Mouse (Mus musculus) lung, postnatal 0 days (tissue): ENCODE measurements around the gene Cox6b1. TPM values are rescaled to one million over a fixed set of nuclear protein-coding genes. Genes with fewer than 3 reads are reported as not detected.

Experiments used
- ATAC-seq: fragments of 200-750 bp; cut with Nextera tagmentation; 2 replicates; pipeline ENCODE4 v1.8.0; 2017; ENCODE audit warnings: moderate library complexity
- DNase-seq: peaks from one replicate; pipeline ENCODE4 v3.0.0-alpha.2; 2016; ENCODE audit warnings: low spot score
- H3K27ac ChIP-seq: fragments of 300-500 bp; sonication (generic); 2 replicates; pipeline ENCODE4 v1.5.1; 2014; ENCODE audit warnings: antibody characterized with exemption, mild to moderate bottlenecking, low read length, mixed read lengths
- H3K27me3 ChIP-seq: fragments of 300-500 bp; sonication (generic); replicated peaks from 2 replicates; pipeline ENCODE4 v1.6.1; 2014; ENCODE audit warnings: low read length, mixed read lengths; ENCODE audit not compliant: insufficient read depth
- H3K36me3 ChIP-seq: fragments of 300-500 bp; sonication (generic); 2 replicates; pipeline ENCODE4 v1.6.1; 2014; ENCODE audit warnings: low read length, mixed read lengths; ENCODE audit not compliant: insufficient read depth
- H3K4me1 ChIP-seq: fragments of 300-500 bp; sonication (generic); 2 replicates; pipeline ENCODE4 v1.6.1; 2014; ENCODE audit warnings: antibody characterized with exemption, low read depth, low read length, mixed read lengths; ENCODE audit not compliant: insufficient read depth
- H3K4me2 ChIP-seq: fragments of 300-500 bp; sonication (generic); replicated peaks from 2 replicates; pipeline ENCODE4 v1.6.1; 2014; ENCODE audit warnings: low read depth, mild to moderate bottlenecking, low read length, moderate library complexity, mixed read lengths
- H3K4me3 ChIP-seq: fragments of 300-500 bp; sonication (generic); 2 replicates; pipeline ENCODE4 v1.5.1; 2014; ENCODE audit warnings: low read depth, low read length
- H3K9ac ChIP-seq: fragments of 300-500 bp; sonication (generic); replicated peaks from 2 replicates; pipeline ENCODE4 v1.6.1; 2014; ENCODE audit warnings: low read depth, mild to moderate bottlenecking
- H3K9me3 ChIP-seq: fragments of 300-500 bp; sonication (generic); 2 replicates; pipeline ENCODE4 v1.6.1; 2016; ENCODE audit warnings: low read length, mixed read lengths
- CTCF ChIP-seq: IDR thresholded peaks from 2 replicates; pipeline ENCODE4 v1.5.1; 2016; ENCODE audit warnings: antibody characterized with exemption, mild to moderate bottlenecking
- EP300 ChIP-seq: IDR thresholded peaks from 2 replicates; pipeline ENCODE4 v1.6.1; 2016; ENCODE audit warnings: antibody characterized with exemption, mild to moderate bottlenecking, control low read depth
- WGBS: fragments of 180-500 bp; shearing (Covaris S2); extraction: QIAGEN DNeasy Blood & Tissue Kit; methylation state at CpG from one replicate; pipeline ENCODE4 v1.1.7; 2014; 5-methylcytosine and 5-hydroxymethylcytosine counted together
- polyA plus RNA-seq: library from polyadenylated mRNA; unstranded; fragments of >200 nt; fragmentation: Nextera tagmentation; extraction: Ambion mirVana; gene quantifications from 2 replicates; pipeline ENCODE4 v1.2.1, GENCODE M21; 2015

Gene Cox6b1
- polyA plus RNA-seq, 1 experiment from 2014 or later, result 766 TPM

- Histone ChIP-seq H3K27ac (no peak overlapping the region), H3K9me3 (no peaks in the 10 kb centered on the region), H3K4me3 (no peak overlapping the region), H3K4me2 (no peak overlapping the region), H3K27me3 (peaks cover 12% of the 10 kb centered on the region), H3K4me1 (no peaks in the 10 kb centered on the region), H3K9ac (no peak overlapping the region), H3K36me3 (no peaks in the 10 kb centered on the region)
- no peak for ATAC-seq
- no peak for DNase-seq
- TF ChIP-seq CTCF, result no peak
Observed at GRCm38 (mm10) chr7:30629013-30629412, 3.1 kb upstream of the Cox6b1 start.

- H3K9ac ChIP-seq, result no peak overlapping the region
- no peak overlapping the region for H3K27ac ChIP-seq
- no peak for TF ChIP-seq CTCF
- TF ChIP-seq EP300, result no peak
- no peaks in the 10 kb centered on the region for H3K27me3 ChIP-seq
- no peak for DNase-seq
- H3K4me1 ChIP-seq, result no peaks in the 10 kb centered on the region
- no peaks in the 10 kb centered on the region for H3K9me3 ChIP-seq
- H3K36me3 ChIP-seq, result no peaks in the 10 kb centered on the region; the same call in none of the 2 replicates
- H3K4me3 ChIP-seq, result no peak overlapping the region
- ATAC-seq, result no peak
- H3K4me2 ChIP-seq, result no peak overlapping the region
- 77% methylated on average over 5 of the region's 5 CpGs for WGBS
Observed at GRCm38 (mm10) chr7:30626647-30627046, 696 bp upstream of the Cox6b1 start.

GRCm38 (mm10) chr7:30619202-30619601, 6.7 kb downstream of the Cox6b1 start:
- no peak overlapping the region for H3K9ac ChIP-seq
- ATAC-seq (no peak), DNase-seq (no peak)
- H3K4me2 ChIP-seq, result no peak overlapping the region
- H3K27ac ChIP-seq, result no peak overlapping the region
- H3K36me3 ChIP-seq, result peaks cover 12% of the 10 kb centered on the region
- no peaks in the 10 kb centered on the region for H3K9me3 ChIP-seq
- 87% methylated on average over 3 of the region's 3 CpGs for WGBS
- H3K27me3 ChIP-seq, result no peaks in the 10 kb centered on the region
- H3K4me1 ChIP-seq, result no peaks in the 10 kb centered on the region
- no peak for TF ChIP-seq EP300
- peak; percentile 63 for TF ChIP-seq CTCF
- no peak overlapping the region for H3K4me3 ChIP-seq

- Histone ChIP-seq H3K4me3 (no peak overlapping the region), H3K9me3 (no peaks in the 10 kb centered on the region), H3K27ac (no peak overlapping the region), H3K9ac (no peak overlapping the region), H3K27me3 (no peaks in the 10 kb centered on the region), H3K4me2 (no peak overlapping the region), H3K4me1 (no peaks in the 10 kb centered on the region), H3K36me3 (peaks cover 12% of the 10 kb centered on the region)
- no peak for TF ChIP-seq CTCF
- TF ChIP-seq EP300, result no peak
- 96% methylated on average over 9 of the region's 9 CpGs for WGBS
- DNase-seq (no peak), ATAC-seq (no peak)
Observed at GRCm38 (mm10) chr7:30618658-30619057, 7.3 kb downstream of the Cox6b1 start.

- H3K9ac ChIP-seq, result no peak overlapping the region
- peaks cover 12% of the 10 kb centered on the region for H3K36me3 ChIP-seq
- TF ChIP-seq CTCF, result no peak
- TF ChIP-seq EP300, result no peak
- no peak overlapping the region for H3K27ac ChIP-seq
- 50% methylated on average over 5 of the region's 5 CpGs for WGBS
- no peak overlapping the region for H3K4me2 ChIP-seq
- ATAC-seq (peak; percentile 21), DNase-seq (no peak)
- H3K4me1 ChIP-seq, result no peaks in the 10 kb centered on the region
- no peaks in the 10 kb centered on the region for H3K27me3 ChIP-seq
- no peak overlapping the region for H3K4me3 ChIP-seq
- H3K9me3 ChIP-seq, result no peaks in the 10 kb centered on the region
Observed at GRCm38 (mm10) chr7:30615049-30615760, 10.7 kb downstream of the Cox6b1 start.

- DNase-seq, result peak; percentile 80
- peaks cover 12% of the 10 kb centered on the region for H3K36me3 ChIP-seq
- no peaks in the 10 kb centered on the region for H3K27me3 ChIP-seq
- H3K9ac ChIP-seq, result no peak overlapping the region
- peak; percentile 58 for ATAC-seq
- H3K9me3 ChIP-seq, result no peaks in the 10 kb centered on the region
- peak; percentile 58 for TF ChIP-seq CTCF
- no peak for TF ChIP-seq EP300
- 57% methylated on average over 2 of the region's 2 CpGs for WGBS
- no peak overlapping the region for H3K4me2 ChIP-seq
- H3K4me1 ChIP-seq, result no peaks in the 10 kb centered on the region
- no peak overlapping the region for H3K4me3 ChIP-seq
- no peak overlapping the region for H3K27ac ChIP-seq
Observed at GRCm38 (mm10) chr7:30614454-30614853, 11.5 kb downstream of the Cox6b1 start.
